Mouse (Mus musculus) layer of hippocampus, adult 11-12 months (tissue): Measurements from ENCODE around the gene Mospd3.
"Not testable (repeated sequence)": the region's sequence is repeated elsewhere in the genome, so short reads cannot be mapped to it uniquely, and the experiment has no call there.

Experiments
- DNase-seq: peaks from one replicate; pipeline ENCODE4 v3.0.0; 2022; ENCODE audit warnings: low spot score

Mospd3 gene

GRCm38 (mm10) chr5:137615347-137615746 lies 14.5 kb upstream of the Mospd3 start:
- no peak for DNase-seq

GRCm38 (mm10) chr5:137614921-137615320 lies 14.1 kb upstream of the Mospd3 start:
- not testable (repeated sequence) for DNase-seq

GRCm38 (mm10) chr5:137613550-137613949 lies 12.7 kb upstream of the Mospd3 start, which contains the start of gene Pcolce:
Gene Pcolce, minus strand, starts transcription at chr5:137613784.
- DNase-seq = no peak

GRCm38 (mm10) chr5:137613076-137613475 lies 12.2 kb upstream of the Mospd3 start:
- no peak for DNase-seq

GRCm38 (mm10) chr5:137611245-137611602 lies 10.4 kb upstream of the Mospd3 start:
- no peak for DNase-seq

- DNase-seq = no peak
These were observed 9.8 kb upstream of the Mospd3 start for GRCm38 (mm10) chr5:137610548-137611244.

GRCm38 (mm10) chr5:137610056-137610455 lies 9.2 kb upstream of the Mospd3 start:
- DNase-seq = no peak

GRCm38 (mm10) chr5:137609292-137609691 lies 8.4 kb upstream of the Mospd3 start:
- no peak for DNase-seq

GRCm38 (mm10) chr5:137608654-137609190 lies 7.9 kb upstream of the Mospd3 start:
- DNase-seq = no peak

GRCm38 (mm10) chr5:137607860-137608653 lies 7.2 kb upstream of the Mospd3 start:
- no peak for DNase-seq

- no peak for DNase-seq
These were observed 489 bp upstream of the Mospd3 start for GRCm38 (mm10) chr5:137601365-137601729.

- DNase-seq = no peak
These were observed 608 bp downstream of the Mospd3 start for GRCm38 (mm10) chr5:137600281-137600618.

- no peak for DNase-seq
These were observed 1.3 kb downstream of the Mospd3 start for GRCm38 (mm10) chr5:137599600-137599999.

- DNase-seq = no peak
These were observed 2.6 kb downstream of the Mospd3 start for GRCm38 (mm10) chr5:137598100-137598826.

GRCm38 (mm10) chr5:137597625-137598024 lies 3.2 kb downstream of the Mospd3 start:
- no peak for DNase-seq

GRCm38 (mm10) chr5:137596601-137597261 lies 4.1 kb downstream of the Mospd3 start:
- no peak for DNase-seq

GRCm38 (mm10) chr5:137595921-137596320 lies 4.9 kb downstream of the Mospd3 start:
- no peak for DNase-seq

GRCm38 (mm10) chr5:137590507-137590906 lies 10.4 kb downstream of the Mospd3 start:
- no peak for DNase-seq

- DNase-seq = peak; percentile 73
These were observed 15.9 kb downstream of the Mospd3 start for GRCm38 (mm10) chr5:137584976-137585375.

- peak; percentile 46 for DNase-seq
These were observed 17.1 kb downstream of the Mospd3 start for GRCm38 (mm10) chr5:137583670-137584169.

GRCm38 (mm10) chr5:137582702-137583101 lies 18.2 kb downstream of the Mospd3 start:
- DNase-seq = no peak

- DNase-seq = no peak
These were observed 20.6 kb downstream of the Mospd3 start for GRCm38 (mm10) chr5:137580246-137580645.
